Comparison of ENCODE assay signal across 8 mouse cellular contexts in genomic region chr6:67266664-67267407, GRCm38 (mm10). TPM values are rescaled to one million over a fixed set of nuclear protein-coding genes. Genes with fewer than 3 reads are reported as not detected.
DNase-seq lines count a peak whose midpoint lies in the region; ATAC-seq and TF ChIP-seq lines count a peak whose summit lies in the region.

No protein-coding gene starts in this region.

- under 1% methylated on average over 68 of the region's 68 CpGs for WGBS in hindbrain, embryonic 10.5 days
- 3% methylated on average over 68 of the region's 68 CpGs for WGBS in lung, postnatal 0 days

- peak; percentile 37; the same call in 1 of the 2 replicates for TF ChIP-seq EP300 in lung, postnatal 0 days (IDR thresholded peaks at IDR 0.05)

- no peaks in the 10 kb centered on the region for H3K9me3 ChIP-seq in hindbrain, embryonic 10.5 days
- H3K9me3 ChIP-seq in lung, postnatal 0 days (ENCODE audit: low read length) = no peaks in the 10 kb centered on the region

- peak overlapping the region; percentile 100 for H3K4me3 ChIP-seq in hindbrain, embryonic 10.5 days
- peak overlapping the region; percentile 98 for H3K4me3 ChIP-seq in lung, postnatal 0 days (ENCODE audit: low read depth, low read length)

- H3K9ac ChIP-seq in lung, postnatal 0 days (replicated peaks; ENCODE audit: low read depth) = peak overlapping the region; percentile 97

- H3K27me3 ChIP-seq in hindbrain, embryonic 10.5 days (ENCODE audit: insufficient read depth, poor library complexity, severe bottlenecking) = no peaks in the 10 kb centered on the region
- H3K27me3 ChIP-seq in lung, postnatal 0 days (replicated peaks; ENCODE audit: insufficient read depth, low read length) = no peaks in the 10 kb centered on the region

- no peak for TF ChIP-seq CTCF in lung, postnatal 0 days (IDR thresholded peaks at IDR 0.05)

- peaks cover 19% of the 10 kb centered on the region for H3K4me1 ChIP-seq in hindbrain, embryonic 10.5 days (replicated peaks)
- H3K4me1 ChIP-seq in lung, postnatal 0 days (ENCODE audit: insufficient read depth, low read depth, low read length) = peaks cover 3% of the 10 kb centered on the region; the same call in 1 of the 2 replicates

- H3K36me3 ChIP-seq in hindbrain, embryonic 10.5 days = peaks cover 12% of the 10 kb centered on the region
- no peaks in the 10 kb centered on the region for H3K36me3 ChIP-seq in lung, postnatal 0 days (ENCODE audit: insufficient read depth, low read length)

- peak; percentile 96 for DNase-seq in MN1 (ENCODE audit: low spot score)
- DNase-seq in cerebellum, adult 9-10 months = peak; percentile 98
- DNase-seq in hindbrain, embryonic 10.5 days (ENCODE audit: low spot score) = peak; percentile 96
- peak; percentile 98 for DNase-seq in layer of hippocampus, adult 9-11 months
- peak; percentile 99 for DNase-seq in lung, postnatal 0 days (ENCODE audit: low spot score)
- DNase-seq in ovary, postnatal 14 days (ENCODE audit: low spot score) = peak; percentile 84
- DNase-seq in thymus, postnatal 14 days = peak; percentile 96

- peak; percentile 94 for ATAC-seq in frontal cortex, adult (ENCODE audit: low TSS enrichment)
- ATAC-seq in lung, postnatal 0 days = peak; percentile 100

- peak overlapping the region; percentile 98 for H3K27ac ChIP-seq in hindbrain, embryonic 10.5 days
- H3K27ac ChIP-seq in lung, postnatal 0 days (ENCODE audit: low read length) = peak overlapping the region; percentile 97

- peak overlapping the region; percentile 74 for H3K4me2 ChIP-seq in lung, postnatal 0 days (replicated peaks; ENCODE audit: low read depth, low read length)

RNA-seq across cellular contexts. Expression of gene Serbp1, which starts 28.9 kb away (rescaled TPM):
- 346 and 483 TPM in 2 replicates for polyA plus RNA-seq in hindbrain, embryonic 10.5 days (2016; fragmentation: Nextera tagmentation; extraction: Ambion mirVana)
- 175 and 194 TPM in 2 replicates for polyA plus RNA-seq in lung, postnatal 0 days (2015; fragmentation: Nextera tagmentation; extraction: Ambion mirVana)

Comparison
In these comparisons a context has a peak if more than half of its experiments do, and no peak if none do; other contexts are left out.
1. Peak in every context shown above with its lines: DNase-seq, ATAC-seq, H3K4me3 ChIP-seq and H3K27ac ChIP-seq.